Mouse (Mus musculus) adrenal gland, postnatal 14 days (tissue): ENCODE measurements around the gene Fibcd1. TPM values are rescaled to one million over a fixed set of nuclear protein-coding genes. Genes with fewer than 3 reads are reported as not detected.

Source experiments
- DNase-seq: peaks from one replicate; pipeline ENCODE4 v3.0.0; 2021; ENCODE audit warnings: mixed read lengths
- total RNA-seq: library from RNA; stranded (reverse); gene quantifications from 2 replicates; pipeline ENCODE4 v1.2.3, GENCODE M21; 2021

Fibcd1 gene
- total RNA-seq, 1 experiment from 2014 or later, result 0.07 TPM

- no peak for DNase-seq
Measured at GRCm38 (mm10) chr2:31769115-31769514, 76.7 kb downstream of the Fibcd1 start.

GRCm38 (mm10) chr2:31767815-31768214 is 78.0 kb downstream of the Fibcd1 start:
- no peak for DNase-seq

GRCm38 (mm10) chr2:31767104-31767503 is 78.7 kb downstream of the Fibcd1 start:
- DNase-seq, result no peak

Other genes with a start within 250 kb of the Fibcd1 start
- not detected in 2 replicates for gene Prdm12, start 206.0 kb downstream of the Fibcd1 start, total RNA-seq
- gene Exosc2, start 175.3 kb downstream of the Fibcd1 start, total RNA-seq, result 22.8 and 25.3 TPM in 2 replicates
- 57.5 and 67.3 TPM in 2 replicates for gene Abl1, start 157.6 kb downstream of the Fibcd1 start, total RNA-seq
- 0.19 TPM in 1 of 2 replicates, not detected in the other for gene Qrfp, start 35.4 kb downstream of the Fibcd1 start, total RNA-seq
- 14.4 and 14.9 TPM in 2 replicates for gene Lamc3, start 41.3 kb upstream of the Fibcd1 start, total RNA-seq
- 8.3 and 10.7 TPM in 2 replicates for gene Aif1l, start 104.1 kb upstream of the Fibcd1 start, total RNA-seq
- gene Nup214, start 128.4 kb upstream of the Fibcd1 start, total RNA-seq, result 53.0 and 59.1 TPM in 2 replicates
- 3.0 and 10.0 TPM in 2 replicates for gene Fam78a, start 238.9 kb upstream of the Fibcd1 start, total RNA-seq
- gene Plpp7, start 249.5 kb upstream of the Fibcd1 start, total RNA-seq, result 3.0 and 3.6 TPM in 2 replicates